Mouse (Mus musculus) left cerebral cortex, postnatal 14 days (tissue): Measurements from ENCODE around the gene Commd3. TPM values are rescaled to one million over a fixed set of nuclear protein-coding genes. Genes with fewer than 3 reads are reported as not detected.

Experiments used
- DNase-seq, 2 experiments: peaks; one replicate each; pipeline ENCODE4 v3.0.0; 2021 to 2022; ENCODE audit warnings: low spot score in 2 of 2, mixed read lengths in 1 of 2
- intact Hi-C: fragments of 180-260 bp; cut with DNase I; formaldehyde crosslinking; loops from one replicate; pipeline ENCODE4 v1.15.1; 2025
- long read RNA-seq, 2 experiments: library from polyadenylated mRNA; stranded (forward); transcript quantifications; one replicate each; pipeline ENCODE4 v2.0.0; 2021
- total RNA-seq, 2 experiments: library from RNA; stranded (reverse); gene quantifications; 2 replicates each; pipeline ENCODE4 v1.2.3; 2021

Commd3 gene
- total RNA-seq = 100 to 1,000 TPM in 1 of 2 experiments, 10 to 100 TPM in 1; 98.3 to 113 TPM
- long read RNA-seq, experiment 1, transcript Commd3-201 (8 exons, 935 nt) = major isoform, 57 of 70 reads
- long read RNA-seq, experiment 1, partial matches to known transcripts = 1 of 70 reads
- long read RNA-seq, experiment 1, other reads (novel, unspliced or antisense) = 10 of 70 reads
- long read RNA-seq, experiment 2, transcript Commd3-201 (8 exons, 935 nt) = major isoform, 58 of 71 reads
- long read RNA-seq, experiment 2, partial matches to known transcripts = 1 of 71 reads
- long read RNA-seq, experiment 2, other reads (novel, unspliced or antisense) = 10 of 71 reads

GRCm38 (mm10) chr2:18672133-18672765 lies at the start of gene Commd3:
TSS of gene Commd3 (plus strand) at chr2:18672384.
- intact Hi-C loops = loop anchor here (2.0 to 10.0 kb wide), 3 partner anchors 85 to 323 kb away; partner anchors contain the start of genes 4930426L09Rik, Dnajc1 and Pip4k2a
- DNase-seq = peak; percentile 93 to 95

GRCm38 (mm10) chr2:18623219-18623618 lies 49.0 kb upstream of the Commd3 start:
- no peak for DNase-seq
- intact Hi-C loops = no loop called here

- intact Hi-C loops = no loop called here
- no peak for DNase-seq
Observed at GRCm38 (mm10) chr2:18630547-18630946, 41.6 kb upstream of the Commd3 start.

GRCm38 (mm10) chr2:18635052-18635451 lies 37.1 kb upstream of the Commd3 start:
- DNase-seq = peak; percentile 85 to 88
- intact Hi-C loops = no loop called here

- intact Hi-C loops = no loop called here
- no peak for DNase-seq
Observed at GRCm38 (mm10) chr2:18648563-18648962, 23.6 kb upstream of the Commd3 start.

GRCm38 (mm10) chr2:18654821-18655220 lies 17.4 kb upstream of the Commd3 start:
- no peak for DNase-seq
- intact Hi-C loops = no loop called here

GRCm38 (mm10) chr2:18664003-18664402 lies 8.2 kb upstream of the Commd3 start:
- intact Hi-C loops = no loop called here
- no peak for DNase-seq

- intact Hi-C loops = loop anchor here (5.0 to 10.0 kb wide), 2 partner anchors 84 to 324 kb away; partner anchors contain the start of genes 4930426L09Rik and Pip4k2a
- no peak for DNase-seq
Observed at GRCm38 (mm10) chr2:18671041-18671440, 1.1 kb upstream of the Commd3 start.

GRCm38 (mm10) chr2:18672766-18673164 lies 581 bp downstream of the Commd3 start:
- DNase-seq = no peak
- intact Hi-C loops = loop anchor here (2.0 to 10.0 kb wide), 3 partner anchors 85 to 322 kb away; partner anchors contain the start of genes 4930426L09Rik, Dnajc1 and Pip4k2a

GRCm38 (mm10) chr2:18673766-18674165 lies 1.6 kb downstream of the Commd3 start:
- no peak for DNase-seq
- intact Hi-C loops = loop anchor here (2.0 to 10.0 kb wide), 3 partner anchors 86 to 321 kb away; partner anchors contain the start of genes 4930426L09Rik, Dnajc1 and Pip4k2a

GRCm38 (mm10) chr2:18674193-18674902 lies 2.2 kb downstream of the Commd3 start:
- no peak for DNase-seq
- intact Hi-C loops = loop anchor here (5.0 to 10.0 kb wide), 2 partner anchors 87 to 320 kb away; partner anchors contain the start of genes 4930426L09Rik and Pip4k2a

- no peak for DNase-seq
- intact Hi-C loops = loop anchor here (5.0 to 10.0 kb wide), 2 partner anchors 319 to 629 kb away; partner anchors contain the start of genes 4930426L09Rik, Pip4k2a and Skida1
Observed at GRCm38 (mm10) chr2:18675681-18676456, 3.7 kb downstream of the Commd3 start.

- intact Hi-C loops = loop anchor here (5.0 to 10.0 kb wide), 2 partner anchors 318 to 629 kb away; partner anchors contain the start of genes 4930426L09Rik, Pip4k2a and Skida1
- DNase-seq = peak; percentile 74 to 78
Observed at GRCm38 (mm10) chr2:18676457-18676935, 4.3 kb downstream of the Commd3 start.

GRCm38 (mm10) chr2:18676936-18677491 lies 4.8 kb downstream of the Commd3 start, which contains the start of gene Bmi1:
TSS of gene Bmi1 (plus strand) at chr2:18677018.
- intact Hi-C loops = loop anchor here (5.0 to 10.0 kb wide), 2 partner anchors 318 to 630 kb away; partner anchors contain the start of genes 4930426L09Rik, Pip4k2a and Skida1
- DNase-seq = peak in 1 of 2 experiments; percentile 50

GRCm38 (mm10) chr2:18677631-18678471 lies 5.7 kb downstream of the Commd3 start:
- intact Hi-C loops = loop anchor here (5.0 to 10.0 kb wide), 2 partner anchors 317 to 631 kb away; partner anchors contain the start of genes 4930426L09Rik, Pip4k2a and Skida1
- peak in 1 of 2 experiments; percentile 45 for DNase-seq

GRCm38 (mm10) chr2:18679701-18680100 lies 7.5 kb downstream of the Commd3 start:
- intact Hi-C loops = loop anchor here (5.0 to 10.0 kb wide), 2 partner anchors 315 to 632 kb away; partner anchors contain the start of genes 4930426L09Rik, Pip4k2a and Skida1
- DNase-seq = no peak

GRCm38 (mm10) chr2:18680501-18680900 lies 8.3 kb downstream of the Commd3 start:
- intact Hi-C loops = no loop called here
- no peak for DNase-seq
